Comparison of ENCODE assay signal across 23 mouse cellular contexts in the genomic region with DNA sequence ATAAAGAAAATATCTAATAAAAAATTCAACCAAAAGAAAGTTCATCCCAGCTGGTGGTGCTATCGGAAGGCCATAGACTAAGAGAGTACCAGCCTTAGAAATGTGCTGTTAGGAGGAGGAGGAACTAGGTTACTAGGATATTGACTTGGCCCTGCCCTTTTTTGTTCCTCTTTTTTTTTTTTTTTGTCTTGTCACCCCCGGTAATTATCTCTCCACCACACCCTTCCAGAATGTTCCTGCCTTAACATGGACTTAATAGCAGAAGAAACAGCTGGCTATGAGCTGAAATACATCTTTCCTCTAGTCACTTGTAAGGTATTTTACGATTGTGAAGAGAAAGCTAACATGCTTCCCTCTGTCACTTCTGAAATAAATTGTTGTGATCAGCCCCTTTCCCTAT. TPM values are rescaled to one million over a fixed set of nuclear protein-coding genes. Genes with fewer than 3 reads are reported as not detected.
"Had no signal": no experiment of that assay in that cellular context is flagged by ENCODE, and none has a peak within 500 bp of the region (broad histone marks: within the 10 kb centered on the region; RNA-seq: fewer than 3 reads in every experiment).

No protein-coding gene starts in this region.

- ATAC-seq: intestine, embryonic 16.5 days; midbrain, embryonic 15.5 days had no signal

- H3K27me3 ChIP-seq: limb, embryonic 13.5 days; midbrain, embryonic 12.5 days; midbrain, embryonic 15.5 days; neural tube, embryonic 13.5 days had no signal

- H3K4me3 ChIP-seq: layer of hippocampus, adult 2 months; limb, embryonic 10.5 days; limb, embryonic 13.5 days; midbrain, embryonic 12.5 days; midbrain, embryonic 15.5 days; myocyte; neural tube, embryonic 13.5 days had no signal

- H3K27ac ChIP-seq: kidney, postnatal 0 days; layer of hippocampus, adult 2 months; limb, embryonic 10.5 days; limb, embryonic 13.5 days; liver, embryonic 14.5 days; macrophage; midbrain, embryonic 12.5 days; midbrain, embryonic 15.5 days; neural tube, embryonic 13.5 days had no signal

- H3K9ac ChIP-seq: limb, embryonic 13.5 days; liver, embryonic 14.5 days; midbrain, embryonic 12.5 days; midbrain, embryonic 15.5 days; neural tube, embryonic 13.5 days had no signal

- DNase-seq: kidney, adult 2 months; kidney, postnatal 25 days; layer of hippocampus, adult 9-11 months; lung, adult 2 months; lung, postnatal 14 days; thymus, adult 18-20 months; thymus, postnatal 14 days; thymus, postnatal 4 days had no signal

- H3K36me3 ChIP-seq: limb, embryonic 10.5 days; limb, embryonic 13.5 days; midbrain, embryonic 12.5 days; midbrain, embryonic 15.5 days; neural tube, embryonic 13.5 days had no signal

- H3K4me1 ChIP-seq: limb, embryonic 10.5 days; limb, embryonic 13.5 days; midbrain, embryonic 12.5 days; midbrain, embryonic 15.5 days; neural tube, embryonic 13.5 days had no signal

- H3K9me3 ChIP-seq: limb, embryonic 10.5 days; limb, embryonic 13.5 days; midbrain, embryonic 12.5 days; midbrain, embryonic 15.5 days; neural tube, embryonic 13.5 days had no signal

- H3K4me2 ChIP-seq: limb, embryonic 13.5 days; midbrain, embryonic 12.5 days; midbrain, embryonic 15.5 days; neural tube, embryonic 13.5 days had no signal

RNA-seq across cellular contexts. Expression of gene Rab3c, which starts 7.7 kb away (rescaled TPM):
- total RNA-seq: neutrophil, adult 5-6 weeks had no signal
- polyA plus RNA-seq: kidney, embryonic 14.5 days; liver, adult 2 months; macrophage; spleen, adult 2 months had no signal
